Mouse (Mus musculus) thymus, adult 2 months (tissue): ENCODE measurements at regions not wholly inside any gene's neighbourhood (a gene's known extent, or its start where the extent isn't known, plus 50 kb on each side); places are given as distances from the start of the nearest gene placed in this dataset.

ENCODE experiments used
- CTCF ChIP-seq: fragments of 200-500 bp; IDR thresholded peaks from 2 replicates; pipeline ENCODE4 v1.5.1; 2012; ENCODE audit warnings: mild to moderate bottlenecking, control low read depth, low read length, moderate library complexity, borderline replicate concordance; ENCODE audit not compliant: control insufficient read depth, poor library complexity, insufficient read depth; ENCODE audit errors: extremely low read depth
- POLR2A ChIP-seq: fragments of 200-500 bp; IDR thresholded peaks from 2 replicates; pipeline ENCODE4 v1.6.1; 2012; ENCODE audit warnings: mild to moderate bottlenecking, low read length, control low read depth, moderate library complexity; ENCODE audit not compliant: control insufficient read depth, poor library complexity, insufficient read depth; ENCODE audit errors: extremely low read depth

GRCm38 (mm10) chr10:38421541-38421940, 400.0 kb downstream of the Rfpl4b start:
- TF ChIP-seq POLR2A (no peak), CTCF (no peak)
